Mouse (Mus musculus): ENCODE measurements around the gene Dad1.

- TF ChIP-seq HCFC1 (IDR thresholded peaks at IDR 0.05; ENCODE audit: low read depth, low read length) = no peak
- no peak for TF ChIP-seq ELF1 (IDR thresholded peaks at IDR 0.05; ENCODE audit: low read depth, low read length)
- no peak for TF ChIP-seq CHD2 (IDR thresholded peaks at IDR 0.05; ENCODE audit: low read length)
- TF ChIP-seq KAT2A (conservative IDR thresholded peaks at IDR 0.05; ENCODE audit: low read depth, low read length) = no peak
- TF ChIP-seq NRF1 (IDR thresholded peaks at IDR 0.05; ENCODE audit: insufficient read depth, low read depth, low read length, poor library complexity, severe bottlenecking) = no peak
- no peak for TF ChIP-seq RAD21 (IDR thresholded peaks at IDR 0.05; ENCODE audit: low read depth, low read length)
Measured at GRCm38 (mm10) chr14:54204786-54205185, 49.1 kb downstream of the Dad1 start.
